Mouse (Mus musculus): ENCODE measurements around the gene Anxa6.

- TF ChIP-seq GATA1 (IDR thresholded peaks at IDR 0.05; ENCODE audit: borderline replicate concordance, low read length) (no peak), FLI1 (IDR thresholded peaks at IDR 0.05; ENCODE audit: low read length) (no peak)
Observed at GRCm38 (mm10) chr11:55008230-55008629, 25.0 kb downstream of the Anxa6 start.

All from megakaryocyte, embryonic 14.5 days (primary cell).